Mouse (Mus musculus): ENCODE results near the gene Gm36210. TPM values are rescaled to one million over a fixed set of nuclear protein-coding genes. Genes with fewer than 3 reads are reported as not detected.
A peak's percentile ranks its signal among the peaks of the same experiment; 100 is the strongest.

The Gm36210 gene
- total and polyA plus RNA-seq, 3 experiments, result 0.90 TPM; not detected in 2

DNA sequence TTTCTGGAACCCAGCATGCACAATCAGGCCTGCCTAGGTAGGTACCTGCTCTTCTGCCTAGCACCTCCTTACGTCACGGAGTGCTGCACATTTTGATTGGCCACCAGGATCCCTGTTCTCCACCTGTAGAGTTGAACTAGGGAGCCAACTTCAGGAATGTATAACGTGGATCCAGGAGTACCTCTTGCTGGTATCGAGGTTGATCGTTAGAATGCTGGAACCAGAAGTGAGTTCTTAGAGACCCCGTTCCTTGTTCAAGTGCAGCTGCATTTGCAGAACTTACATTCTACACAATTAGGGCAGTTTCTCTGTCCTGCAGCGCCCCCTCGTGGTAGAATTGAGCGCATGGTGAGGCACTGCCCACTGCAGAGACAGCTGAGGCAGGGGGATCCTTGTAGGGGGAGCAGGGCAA, 33.8 kb upstream of the Gm36210 start:
- in situ Hi-C loops (cut with MboI; ENCODE audit: low pct_ligation_motif_present, low pct_unique_long_range_greater_than_20kb, low sequenced_read_pairs) (loop anchor here (5.0 to 10.0 kb wide), 2 partner anchors 112 to 375 kb away; partner anchors contain the start of gene Zfp580), dilution Hi-C loops (cut with MboI; ENCODE audit: extremely low pct_ligation_motif_present, extremely low pct_unique_long_range_greater_than_20kb, low sequenced_read_pairs) (no loop called here)
- no peak overlapping the region for H3K4me2 ChIP-seq (ENCODE audit: insufficient read depth, low read depth, poor library complexity, severe bottlenecking)
- H3K4me3 ChIP-seq (replicated peaks in 1 of 3; ENCODE audit: low read depth in 2 of 3, low read length in 2 of 3, poor library complexity in 1 of 3), result no peak overlapping the region
- no peak overlapping the region for H3K27ac ChIP-seq (ENCODE audit: insufficient read depth, low read depth)
- no peaks in the 10 kb centered on the region for H3K79me2 ChIP-seq (replicated peaks; ENCODE audit: control insufficient read depth, extremely low read depth, insufficient read depth, poor library complexity, severe bottlenecking)
- H3K9ac ChIP-seq (ENCODE audit: insufficient read depth, low read depth), result no peak overlapping the region
- peaks cover 8 to 34% of the 10 kb centered on the region in 2 experiments for H3K4me1 ChIP-seq (ENCODE audit: control insufficient read depth in 1 of 2, insufficient read depth in 2 of 2)
- TF ChIP-seq NELFE (IDR thresholded peaks at IDR 0.05; ENCODE audit: low read depth, low read length), result no peak
- TF ChIP-seq KAT2A (IDR thresholded peaks at IDR 0.05; ENCODE audit: insufficient replicate concordance, low read length), result no peak
- no peak for TF ChIP-seq ELF1 (IDR thresholded peaks at IDR 0.05; ENCODE audit: low read depth, low read length)
- TF ChIP-seq CTCF (conservative IDR thresholded peaks at IDR 0.05 in 1 of 2, IDR thresholded peaks at IDR 0.05 in 1 of 2; ENCODE audit: low read depth in 2 of 2, low read length in 2 of 2), result peak; percentile 70 to 91
- TF ChIP-seq CHD2 (IDR thresholded peaks at IDR 0.05; ENCODE audit: low read length), result peak; percentile 86
- TF ChIP-seq RAD21 (IDR thresholded peaks at IDR 0.05; ENCODE audit: low read depth, low read length), result peak; percentile 88
- TF ChIP-seq TCF12 (IDR thresholded peaks at IDR 0.05; ENCODE audit: low read depth, low read length), result peak; percentile 26; the same call in 1 of the 2 replicates
- no peak for TF ChIP-seq IRF4 (IDR thresholded peaks at IDR 0.05; ENCODE audit: low read depth, low read length)
- TF ChIP-seq SMC3 (IDR thresholded peaks at IDR 0.05; ENCODE audit: low read depth, low read length), result peak; percentile 75
- DNase-seq (ENCODE audit: extremely low read depth), result peak; percentile 84
- no peaks in the 10 kb centered on the region for H3K9me3 ChIP-seq (replicated peaks; ENCODE audit: low read length)
- H3K27me3 ChIP-seq (replicated peaks), result no peaks in the 10 kb centered on the region
- H3K36me3 ChIP-seq (replicated peaks in 1 of 2; ENCODE audit: control insufficient read depth in 1 of 2, insufficient read depth in 1 of 2, low read length in 1 of 2), result peaks cover 0 to 11% of the 10 kb centered on the region in 2 experiments

DNA sequence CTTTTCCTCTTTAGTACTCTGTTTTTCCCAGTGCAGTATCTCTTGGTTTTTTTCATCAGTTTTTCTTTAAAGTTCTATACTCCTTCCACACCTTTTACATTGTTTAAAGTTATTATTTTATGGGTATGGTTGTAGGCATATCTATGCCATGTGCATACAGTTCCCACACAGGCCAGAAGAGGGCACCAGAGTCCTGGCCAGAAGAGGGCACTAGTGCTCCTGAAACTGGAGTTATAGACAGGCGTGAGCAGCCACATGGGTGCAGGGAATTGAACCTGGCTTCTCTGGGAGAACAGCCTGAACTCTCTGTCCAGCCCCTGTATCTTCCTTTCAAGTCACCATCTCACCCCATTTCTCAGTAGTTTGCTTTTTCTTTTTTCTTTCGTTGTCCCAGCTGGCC, 32.1 kb upstream of the Gm36210 start:
- H3K9me3 ChIP-seq (replicated peaks; ENCODE audit: low read length), result peaks cover 5% of the 10 kb centered on the region
- in situ Hi-C loops (cut with MboI; ENCODE audit: low pct_ligation_motif_present, low pct_unique_long_range_greater_than_20kb, low sequenced_read_pairs) (no loop called here), dilution Hi-C loops (cut with MboI; ENCODE audit: extremely low pct_ligation_motif_present, extremely low pct_unique_long_range_greater_than_20kb, low sequenced_read_pairs) (no loop called here)
- H3K4me1 ChIP-seq (ENCODE audit: control insufficient read depth in 1 of 2, insufficient read depth in 2 of 2), result peaks cover 6 to 31% of the 10 kb centered on the region in 2 experiments
- H3K36me3 ChIP-seq (replicated peaks in 1 of 2; ENCODE audit: control insufficient read depth in 1 of 2, insufficient read depth in 1 of 2, low read length in 1 of 2), result peaks cover 0 to 2% of the 10 kb centered on the region in 2 experiments
- peak; percentile 73 for DNase-seq (ENCODE audit: extremely low read depth)
- H3K27me3 ChIP-seq (replicated peaks), result no peaks in the 10 kb centered on the region
- no peaks in the 10 kb centered on the region for H3K79me2 ChIP-seq (replicated peaks; ENCODE audit: control insufficient read depth, extremely low read depth, insufficient read depth, poor library complexity, severe bottlenecking)
- no peak overlapping the region for H3K4me3 ChIP-seq (replicated peaks in 1 of 3; ENCODE audit: low read depth in 2 of 3, low read length in 2 of 3, poor library complexity in 1 of 3)
- no peak overlapping the region for H3K27ac ChIP-seq (ENCODE audit: insufficient read depth, low read depth)
- no peak overlapping the region for H3K9ac ChIP-seq (ENCODE audit: insufficient read depth, low read depth)
- H3K4me2 ChIP-seq (ENCODE audit: insufficient read depth, low read depth, poor library complexity, severe bottlenecking), result no peak overlapping the region
- peak; percentile 35; the same call in 1 of the 2 replicates for TF ChIP-seq IRF4 (IDR thresholded peaks at IDR 0.05; ENCODE audit: low read depth, low read length)
- TF ChIP-seq MAX (IDR thresholded peaks at IDR 0.05; ENCODE audit: low read length), result peak; percentile 54; the same call in 1 of the 2 replicates
- peak; percentile 92 for TF ChIP-seq MYC (IDR thresholded peaks at IDR 0.05; ENCODE audit: low read depth, low read length)
- no peak for TF ChIP-seq EP300 (IDR thresholded peaks at IDR 0.05; ENCODE audit: low read length)
- peak; percentile 64 for TF ChIP-seq RAD21 (IDR thresholded peaks at IDR 0.05; ENCODE audit: low read depth, low read length)
- peak; percentile 93 to 99 for TF ChIP-seq CTCF (conservative IDR thresholded peaks at IDR 0.05 in 1 of 2, IDR thresholded peaks at IDR 0.05 in 1 of 2; ENCODE audit: low read depth in 2 of 2, low read length in 2 of 2)
- peak; percentile 62 for TF ChIP-seq SMC3 (IDR thresholded peaks at IDR 0.05; ENCODE audit: low read depth, low read length)
- peak; percentile 38; the same call in 1 of the 2 replicates for TF ChIP-seq NELFE (IDR thresholded peaks at IDR 0.05; ENCODE audit: low read depth, low read length)
- TF ChIP-seq PAX5 (IDR thresholded peaks at IDR 0.05; ENCODE audit: low read length), result no peak
- TF ChIP-seq JUND (conservative IDR thresholded peaks at IDR 0.05; ENCODE audit: low read depth, low read length), result peak; percentile 42; the same call in 1 of the 2 replicates
- no peak for TF ChIP-seq ZC3H11A (IDR thresholded peaks at IDR 0.05; ENCODE audit: low read depth, low read length)
- TF ChIP-seq BHLHE40 (IDR thresholded peaks at IDR 0.05; ENCODE audit: low read depth, low read length), result no peak

Data from CH12.LX (cell line).